1 mouse cellular context compared by ENCODE assay signal in genomic region chr11:58605228-58605627, GRCm38 (mm10).
TF ChIP-seq lines count a peak whose summit lies in the region.

No protein-coding gene starts in this region.

TF ChIP-seq in MEL, 35 proteins besides CTCF, POLR2A, EP300 and RAD21:
- no peak for TF ChIP-seq ZNF384 (IDR thresholded peaks at IDR 0.05; ENCODE audit: low read depth, low read length)
- TF ChIP-seq GATA1 (IDR thresholded peaks at IDR 0.05; ENCODE audit: low read depth, low read length): peak; percentile 43; the same call in 1 of the 2 replicates
